Mouse (Mus musculus) right cerebral cortex, postnatal 4 days (tissue): ENCODE measurements at regions not wholly inside any gene's neighbourhood (a gene's known extent, or its start where the extent isn't known, plus 50 kb on each side); places are given as distances from the start of the nearest gene placed in this dataset.

Source experiments
- DNase-seq: peaks from one replicate; pipeline ENCODE4 v3.0.0-alpha.2; 2022

- no peak for DNase-seq
Observed at GRCm38 (mm10) chr3:34522054-34522684, 128.0 kb upstream of the Sox2 start.

DNA sequence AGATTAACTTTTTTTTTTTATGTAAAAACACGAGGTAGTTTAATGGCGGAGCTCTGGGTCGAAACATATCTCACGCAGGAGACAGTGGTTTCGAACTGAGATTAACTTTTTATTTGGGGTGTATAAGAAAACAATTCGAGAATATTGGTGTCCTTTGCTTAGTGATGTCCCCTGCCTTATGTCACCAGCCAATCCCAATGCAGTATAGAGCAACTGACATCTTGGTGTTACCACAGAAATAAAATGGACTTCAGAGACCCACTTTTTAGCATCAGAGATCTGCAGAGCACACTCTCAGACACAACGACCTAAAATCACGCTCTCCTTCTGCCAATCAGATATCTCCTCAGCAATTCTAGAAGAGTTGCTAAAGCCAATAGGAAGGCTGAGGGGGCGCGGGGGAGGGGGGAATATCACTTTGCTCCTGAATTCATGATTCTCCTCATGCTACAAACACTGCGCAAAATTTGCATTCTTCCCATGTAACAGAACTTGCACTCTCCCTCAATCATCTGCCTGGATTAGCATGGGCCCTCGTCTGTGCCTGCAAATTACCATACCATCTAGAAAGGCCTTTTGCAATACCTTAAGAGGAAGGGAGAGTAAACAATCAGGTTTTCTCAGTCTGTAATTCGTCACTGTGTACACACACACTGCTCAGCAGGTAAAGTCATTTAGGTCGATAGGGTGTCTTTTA, 128.7 kb upstream of the Sox2 start:
- no peak for DNase-seq

DNA sequence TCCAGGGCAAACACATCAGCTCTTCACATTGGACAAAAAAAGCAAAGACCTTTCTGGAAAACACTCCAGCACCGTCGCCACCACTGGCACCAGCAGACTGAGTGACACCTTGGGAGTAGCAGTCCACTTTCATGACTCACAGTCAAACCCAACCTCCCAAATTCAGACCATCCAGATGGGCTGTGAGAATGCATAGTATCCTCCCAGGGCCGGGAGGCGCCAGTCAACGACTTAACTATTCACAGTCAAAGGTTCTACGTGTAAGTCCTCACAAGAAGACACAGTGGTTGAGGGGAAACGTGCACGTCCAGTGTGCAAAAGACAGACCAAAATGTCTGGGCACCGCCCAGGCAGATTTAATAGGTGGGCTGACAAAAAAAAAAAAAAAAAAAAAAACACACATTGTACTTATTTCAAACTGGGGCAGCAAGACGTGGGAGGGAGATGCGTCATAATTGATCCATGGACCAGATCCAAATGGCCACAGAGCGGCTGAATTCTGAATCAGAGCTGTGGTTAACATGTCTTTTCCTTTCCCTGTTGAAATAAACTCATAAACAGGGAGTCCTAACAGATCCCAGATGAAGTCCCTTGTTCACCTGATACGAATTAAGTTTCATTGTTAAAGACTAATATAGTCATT, 137.6 kb upstream of the Sox2 start:
- no peak for DNase-seq

DNA sequence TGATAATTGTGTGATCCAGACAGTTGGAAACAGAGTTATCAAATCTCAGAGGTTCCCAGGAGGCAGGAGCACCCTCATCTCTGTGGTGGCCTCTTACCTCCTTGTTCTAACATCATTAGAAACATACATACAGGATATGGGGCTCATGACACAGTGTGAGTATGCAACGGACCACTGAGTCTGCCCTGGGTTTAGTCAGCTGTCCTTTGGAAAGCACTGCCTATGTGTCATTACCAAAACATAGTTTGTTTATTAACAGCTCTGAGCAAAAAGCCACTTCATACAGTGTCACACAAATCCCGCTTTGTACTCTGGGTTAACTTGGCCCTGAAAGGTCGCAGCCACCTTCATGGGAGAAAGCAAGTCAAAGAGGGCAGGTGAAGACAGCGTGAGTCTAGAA, 139.5 kb upstream of the Sox2 start:
- DNase-seq: no peak

GRCm38 (mm10) chr3:34509160-34509559, 141.0 kb upstream of the Sox2 start:
- no peak for DNase-seq

DNA sequence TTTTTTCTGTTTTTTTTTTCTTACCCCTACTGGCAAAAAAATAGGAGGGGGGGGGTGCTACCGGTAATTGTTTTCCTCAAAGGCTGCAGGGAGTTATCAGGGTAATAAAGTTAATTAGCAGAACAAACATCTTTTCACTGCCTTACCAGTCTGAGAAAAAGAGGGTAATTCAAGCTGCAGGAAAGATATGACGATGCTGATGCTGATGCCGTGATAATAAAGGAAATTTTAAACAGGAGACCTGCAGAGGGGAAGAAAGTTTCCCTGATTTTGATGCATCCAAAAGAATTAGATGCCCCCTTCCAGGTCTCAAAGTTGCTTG, 145.7 kb upstream of the Sox2 start:
- no peak for DNase-seq

- DNase-seq: no peak
Observed at GRCm38 (mm10) chr3:34503874-34504572, 146.2 kb upstream of the Sox2 start.

DNA sequence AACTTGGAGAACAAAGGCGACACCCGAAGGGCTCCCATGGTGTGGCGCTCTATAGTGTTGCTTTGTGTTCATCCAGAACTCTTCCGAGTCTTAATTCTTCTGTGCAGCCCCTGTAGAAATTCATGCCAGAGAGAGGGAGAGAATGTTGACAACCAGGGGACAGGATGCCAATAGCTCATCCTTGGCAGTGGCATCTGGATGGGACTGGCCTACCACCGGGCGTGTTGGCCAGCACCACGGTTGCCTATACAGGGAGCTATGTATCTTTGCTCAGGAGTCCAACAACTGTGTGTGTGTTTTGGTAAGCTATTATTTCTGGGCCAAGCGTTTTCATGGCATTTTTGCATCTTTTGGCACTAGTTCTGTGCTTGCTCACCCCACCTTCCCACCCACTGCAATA, 153.4 kb upstream of the Sox2 start:
- no peak for DNase-seq

- no peak for DNase-seq
Observed at GRCm38 (mm10) chr3:34495615-34496014, 154.6 kb upstream of the Sox2 start.

DNA sequence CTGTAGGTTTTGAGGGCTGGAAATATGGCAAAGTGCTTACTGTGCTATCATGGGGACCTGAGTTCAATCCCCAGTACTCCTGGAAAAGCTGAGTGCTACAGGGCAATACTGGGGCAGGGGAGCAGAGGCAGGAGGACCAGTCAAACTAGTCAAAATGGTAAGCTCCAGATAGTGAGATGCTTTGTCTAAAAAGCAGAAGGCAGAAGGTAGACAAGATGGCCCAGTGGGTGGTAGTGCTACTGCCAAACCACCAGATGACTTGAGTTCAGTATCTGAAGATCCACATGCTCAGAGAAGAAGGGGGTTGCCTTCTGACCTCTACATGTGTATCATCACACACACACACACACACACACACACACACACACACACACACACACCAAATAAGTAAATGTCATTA, 156.3 kb upstream of the Sox2 start:
- DNase-seq: no peak

DNA sequence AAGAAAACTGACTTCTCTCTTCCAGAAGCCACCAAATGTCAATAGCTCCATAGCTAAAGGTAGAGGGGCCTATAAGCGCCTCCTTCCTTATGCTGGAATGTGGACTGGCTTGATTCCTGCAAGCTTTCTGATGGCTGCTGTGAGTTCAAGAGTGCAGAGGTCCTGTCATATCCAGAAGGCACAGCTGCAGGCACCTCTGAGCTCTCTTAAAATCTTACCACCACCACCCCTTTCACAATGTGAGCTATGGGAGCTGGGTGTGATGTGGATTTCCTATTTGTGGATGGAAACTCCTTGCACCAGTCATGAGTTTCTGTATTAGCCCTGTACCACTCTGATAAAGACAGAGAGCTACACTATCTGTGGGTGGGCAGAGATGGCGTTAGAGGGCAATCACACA, 161.2 kb upstream of the Sox2 start:
- no peak for DNase-seq

GRCm38 (mm10) chr3:34486441-34487050, 163.7 kb upstream of the Sox2 start:
- peak; percentile 26 for DNase-seq

DNA sequence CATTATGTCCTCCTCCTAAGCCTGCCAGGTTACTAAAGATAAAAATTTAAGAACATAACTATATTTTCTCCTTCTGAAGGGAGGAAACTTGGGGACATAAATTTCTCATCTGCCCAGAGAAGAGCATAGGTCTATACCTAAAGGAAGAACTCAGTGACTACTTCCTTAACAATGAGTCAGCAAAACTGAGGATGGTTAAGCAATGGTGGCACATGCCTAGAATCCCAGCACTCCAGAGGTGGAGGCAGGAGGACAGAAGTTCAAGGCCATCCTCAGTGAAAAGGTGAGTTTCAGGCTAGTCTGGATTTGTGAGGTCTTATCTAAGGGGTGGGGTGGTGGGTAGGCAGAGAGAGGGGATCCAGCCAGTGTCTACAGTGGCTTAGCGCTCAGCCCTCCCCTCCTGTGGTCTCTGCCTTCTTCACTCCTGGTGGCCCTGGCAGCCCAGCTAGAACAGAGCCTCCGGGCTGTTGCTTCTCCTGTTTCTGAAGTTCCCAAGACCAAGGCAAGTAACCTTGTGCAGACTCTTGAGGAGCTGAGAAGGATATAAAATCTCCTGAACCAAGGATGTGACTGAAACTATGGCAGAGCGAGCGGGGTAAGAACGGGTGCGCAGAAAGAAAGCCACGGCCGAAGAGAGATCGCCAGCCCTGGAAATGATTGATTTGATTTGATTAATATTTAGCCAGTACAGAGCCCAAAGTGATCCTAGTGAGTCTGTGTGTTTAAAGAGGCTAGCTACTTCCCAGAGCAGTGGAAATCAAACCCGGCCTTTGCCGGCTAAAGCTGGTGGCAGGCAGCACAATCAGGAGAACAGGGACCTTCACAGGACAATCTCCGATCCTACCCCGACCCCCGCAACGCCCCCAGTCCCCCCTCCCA, 164.6 kb upstream of the Sox2 start:
- DNase-seq: no peak

GRCm38 (mm10) chr3:34483934-34484333, 166.3 kb upstream of the Sox2 start:
- peak; percentile 19 for DNase-seq

DNA sequence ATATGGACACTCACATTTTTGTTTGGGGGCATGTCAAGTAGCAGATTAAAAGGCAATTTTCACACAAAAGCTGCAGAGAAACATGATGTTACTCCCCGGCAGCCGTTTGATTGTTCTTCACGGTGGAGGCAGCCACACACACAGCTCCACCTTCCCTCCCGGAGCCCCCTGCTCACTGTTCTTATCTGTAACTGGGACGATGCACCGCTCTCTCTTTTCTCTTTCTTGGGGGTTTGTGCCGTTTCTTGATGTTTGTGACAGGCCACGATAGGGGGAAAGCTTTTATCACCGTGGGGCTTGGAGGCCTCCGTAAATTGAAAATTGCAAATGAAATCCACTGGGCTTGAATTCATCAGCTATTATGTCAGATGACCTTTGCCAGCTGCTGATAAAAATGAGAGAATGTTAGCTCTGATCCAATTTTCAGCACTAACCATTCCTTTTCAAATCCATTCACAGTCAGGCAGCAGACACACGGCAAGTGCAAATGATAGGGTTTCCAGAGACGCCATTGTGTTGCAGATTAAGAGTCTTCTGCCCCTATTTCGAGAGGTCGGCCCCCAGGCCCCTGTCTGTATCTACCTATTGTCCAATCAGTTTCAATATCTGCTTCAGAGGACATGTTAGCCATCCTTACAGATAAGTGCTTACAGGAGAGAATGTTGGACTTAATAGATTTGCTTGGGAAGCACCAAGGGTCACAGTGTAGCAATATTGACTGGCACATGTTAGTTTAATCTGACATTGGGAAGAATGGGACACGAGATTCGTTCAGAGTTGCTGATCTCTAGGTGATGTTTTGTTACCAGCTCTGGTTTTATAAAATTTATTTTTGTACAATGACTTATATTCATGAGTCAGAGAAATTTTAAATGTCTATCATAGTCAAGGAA, 168.1 kb upstream of the Sox2 start:
- DNase-seq: no peak

- DNase-seq: no peak
Observed at GRCm38 (mm10) chr3:34481314-34481713, 168.9 kb upstream of the Sox2 start.

GRCm38 (mm10) chr3:34474126-34474525, 176.1 kb upstream of the Sox2 start:
- DNase-seq: no peak

DNA sequence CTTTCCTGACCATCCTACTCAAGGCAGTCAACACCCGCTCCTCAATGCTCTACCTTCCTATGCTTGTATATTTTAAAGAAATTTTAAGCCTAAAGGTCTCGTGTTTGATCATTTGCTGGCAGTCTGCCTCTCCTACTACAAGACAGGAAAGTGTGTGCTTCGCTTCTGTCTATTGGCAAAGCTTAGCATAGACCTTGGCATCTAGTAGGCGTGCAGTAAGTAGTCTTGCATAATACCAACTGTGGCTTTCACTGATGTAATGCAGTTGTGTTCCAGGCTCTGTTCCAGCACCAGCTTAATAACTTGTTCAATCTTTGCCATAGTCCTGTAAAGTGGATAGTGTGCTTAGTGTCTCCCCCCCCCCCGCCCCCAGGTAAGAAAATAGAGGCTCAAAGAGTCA, 179.5 kb upstream of the Sox2 start:
- DNase-seq: no peak

DNA sequence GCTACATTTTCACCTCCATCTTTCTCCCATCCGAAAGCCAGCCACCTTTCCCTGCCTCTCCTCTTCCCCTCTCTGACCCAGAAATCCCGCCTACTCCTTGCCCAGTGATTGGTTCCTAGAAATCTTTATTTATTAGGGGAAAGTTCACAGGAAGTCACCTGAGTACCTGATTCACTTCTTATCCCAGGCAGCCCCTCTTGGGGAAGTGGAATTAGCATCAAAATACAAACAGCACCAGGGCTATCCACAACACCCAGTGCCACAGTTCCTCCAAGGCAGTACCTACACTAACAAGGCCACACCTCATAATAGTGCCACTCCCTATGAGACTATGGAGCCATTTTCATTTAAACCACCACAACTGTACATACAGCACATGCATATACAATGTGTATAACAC, 180.3 kb upstream of the Sox2 start:
- DNase-seq: no peak

- no peak for DNase-seq
Observed at GRCm38 (mm10) chr3:34466312-34466711, 183.9 kb upstream of the Sox2 start.

DNA sequence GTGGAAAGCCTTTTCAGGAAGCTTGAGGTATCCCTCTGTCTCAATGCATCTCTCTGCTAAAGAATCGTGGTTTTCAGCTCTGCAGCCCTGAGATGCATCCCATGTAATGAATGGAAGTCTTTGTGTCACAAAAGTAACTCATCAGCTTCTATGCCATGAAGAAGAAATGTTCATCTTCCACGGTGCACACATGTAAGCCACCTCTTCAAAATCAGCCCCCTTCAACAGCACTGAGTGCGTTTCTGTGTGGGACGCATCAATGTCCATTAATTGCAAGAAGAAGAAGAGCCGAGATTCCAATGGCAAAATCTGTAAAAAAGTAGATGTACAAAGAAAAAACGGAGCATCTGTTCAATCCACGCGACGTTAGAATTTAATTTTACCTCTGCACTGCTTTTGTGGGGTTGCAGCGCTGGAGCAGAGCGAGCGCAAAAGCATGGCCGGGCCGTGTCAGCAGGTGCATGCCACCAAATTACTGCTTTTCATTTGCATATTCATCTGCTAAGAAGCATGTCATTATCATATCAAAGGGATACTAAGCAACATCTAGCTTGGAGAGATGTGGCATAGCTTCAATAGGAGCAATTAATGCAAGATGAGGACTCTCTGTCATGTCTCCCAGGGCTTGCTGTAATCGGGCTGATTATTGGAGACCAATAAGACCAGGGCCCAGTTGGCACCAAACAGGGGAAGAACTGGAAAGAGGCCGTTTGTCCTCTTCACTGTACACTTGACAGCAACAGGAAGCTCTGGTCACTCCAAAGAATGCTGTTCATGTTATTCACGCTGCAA, 185.0 kb upstream of the Sox2 start:
- DNase-seq: no peak
